Mouse (Mus musculus): Measurements from ENCODE around the gene Sae1. TPM values are rescaled to one million over a fixed set of nuclear protein-coding genes. Genes with fewer than 3 reads are reported as not detected.
"Not testable (repeated sequence)": the region's sequence is repeated elsewhere in the genome, so short reads cannot be mapped to it uniquely, and the experiment has no call there.

Gene Sae1
- polyA plus RNA-seq, 1 experiment from 2014 or later: 243 TPM

DNA sequence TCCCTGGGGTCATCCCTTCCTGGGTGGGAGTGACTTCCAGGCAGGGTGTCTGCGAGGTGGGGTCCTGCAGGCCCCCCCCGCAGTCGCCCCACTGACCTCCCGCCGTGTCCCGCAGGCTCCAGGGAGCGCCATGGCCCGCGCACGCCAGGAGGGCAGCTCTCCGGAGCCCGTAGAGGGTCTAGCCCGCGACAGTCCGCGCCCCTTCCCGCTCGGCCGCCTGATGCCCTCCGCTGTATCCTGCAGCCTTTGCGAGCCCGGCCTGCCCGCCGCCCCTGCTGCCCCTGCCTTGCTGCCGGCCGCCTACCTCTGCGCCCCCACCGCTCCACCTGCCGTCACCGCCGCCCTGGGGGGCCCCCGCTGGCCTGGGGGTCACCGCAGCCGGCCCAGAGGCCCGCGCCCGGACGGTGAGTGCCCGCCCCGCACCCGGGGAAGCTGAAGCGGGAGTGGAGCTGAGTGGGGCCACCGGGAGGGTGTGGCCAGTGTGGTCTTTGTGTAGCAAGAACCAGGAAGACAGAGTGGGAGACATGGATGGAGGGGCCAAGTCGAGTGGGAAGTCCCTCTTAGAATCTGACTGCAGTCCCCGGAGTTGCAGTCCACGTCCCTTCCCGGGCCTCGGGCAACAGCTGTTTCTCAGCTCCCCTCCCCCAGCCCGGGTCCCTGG is 75.5 kb downstream of the Sae1 start:
- Histone ChIP-seq H3K9ac (peak overlapping the region; percentile 80), H3K27ac (peak overlapping the region; percentile 96), H3K27me3 (replicated peaks) (no peaks in the 10 kb centered on the region), H3K36me3 (replicated peaks) (no peaks in the 10 kb centered on the region), H3K4me3 (peak overlapping the region; percentile 76), H3K4me1 (peaks cover 57% of the 10 kb centered on the region), H3K9me3 (no peaks in the 10 kb centered on the region), H3K4me2 (peak overlapping the region; percentile 99)
- under 1% methylated on average over 45 of the region's 49 CpGs for WGBS
- no peak for ATAC-seq (replicated peaks)

DNA sequence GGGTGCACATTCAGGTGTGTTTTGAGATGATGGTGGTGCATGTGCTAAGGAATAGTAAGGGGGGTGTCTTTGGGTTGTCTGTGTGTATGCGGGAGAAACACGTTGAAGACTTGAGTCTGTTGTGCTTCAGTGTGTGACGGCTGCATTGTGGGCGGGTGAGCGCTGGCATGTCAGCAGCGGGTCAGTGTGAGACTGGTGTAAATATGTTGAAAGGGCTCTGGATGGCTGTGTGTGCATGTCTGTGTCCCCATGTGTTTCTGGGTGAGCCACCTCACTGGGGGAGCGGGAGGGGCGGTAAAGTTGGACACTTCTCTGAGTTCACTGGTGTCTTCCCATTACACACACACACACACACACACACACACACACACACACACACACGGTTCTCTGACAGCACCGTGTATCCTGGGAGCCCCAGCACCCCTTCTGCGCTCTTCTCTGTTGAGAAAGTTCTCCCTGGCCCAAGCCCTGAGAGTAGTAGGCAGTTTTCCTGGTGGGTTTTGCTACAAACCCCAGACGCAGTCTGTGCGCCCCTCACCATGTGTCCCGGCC is 76.1 kb downstream of the Sae1 start:
- H3K27ac ChIP-seq: peak overlapping the region; percentile 96
- no peaks in the 10 kb centered on the region for H3K36me3 ChIP-seq (replicated peaks)
- peak overlapping the region; percentile 80 for H3K9ac ChIP-seq
- peak overlapping the region; percentile 76 for H3K4me3 ChIP-seq
- ATAC-seq (replicated peaks): 0 out of 2 replicates have a peak, but pooled peaks have one; percentile 0
- under 1% methylated on average over 14 of the region's 14 CpGs for WGBS
- peak overlapping the region; percentile 99 for H3K4me2 ChIP-seq
- H3K4me1 ChIP-seq: peaks cover 57% of the 10 kb centered on the region
- H3K27me3 ChIP-seq (replicated peaks): no peaks in the 10 kb centered on the region
- no peaks in the 10 kb centered on the region for H3K9me3 ChIP-seq

DNA sequence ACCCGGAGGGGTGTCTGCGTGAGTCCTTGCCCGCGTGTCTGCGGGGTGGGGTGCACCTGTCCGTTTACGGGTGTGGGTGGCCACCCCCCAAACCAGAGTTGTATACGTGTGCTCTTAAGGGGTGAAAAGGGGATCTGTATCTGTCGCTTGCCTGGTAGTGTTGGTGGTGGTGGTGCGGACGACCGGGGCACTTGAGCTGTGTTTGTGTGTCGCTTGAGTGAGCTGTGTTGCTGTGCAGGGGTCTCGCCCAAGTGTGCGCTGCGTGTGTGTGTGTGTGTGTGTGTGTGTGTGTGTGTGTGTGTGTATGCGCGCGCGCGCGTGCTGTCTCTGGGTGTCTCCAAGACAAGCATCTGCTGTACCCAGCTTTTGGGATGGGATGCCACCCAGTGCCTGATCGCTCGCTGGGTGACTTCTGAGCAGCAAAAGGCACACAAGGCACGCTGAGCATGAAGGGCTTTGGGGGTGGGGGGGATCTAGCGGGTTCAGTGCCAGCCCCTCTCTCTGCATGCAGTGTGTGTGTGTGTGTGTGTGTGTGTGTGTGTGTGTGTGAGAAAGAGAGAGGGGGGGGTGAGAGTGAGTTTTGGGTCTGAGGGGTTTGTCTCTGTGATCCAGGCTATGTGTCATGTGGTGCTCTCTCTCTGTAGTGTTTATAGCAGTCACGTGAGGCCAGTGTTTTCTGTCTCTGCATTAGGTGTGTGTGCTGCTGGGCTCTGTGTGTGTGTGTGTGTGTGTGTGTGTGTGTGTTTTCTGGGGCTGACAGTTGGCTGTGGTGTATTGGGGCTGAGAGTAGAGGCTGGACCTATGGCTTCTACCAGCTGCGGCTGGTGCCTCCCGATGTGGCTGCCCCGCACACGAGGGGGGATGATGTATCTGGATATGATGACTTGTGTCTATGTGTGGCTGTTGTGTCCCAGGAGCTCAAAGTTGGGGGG is 76.8 kb downstream of the Sae1 start:
- Histone ChIP-seq H3K36me3 (replicated peaks) (no peaks in the 10 kb centered on the region), H3K9me3 (no peaks in the 10 kb centered on the region), H3K9ac (peak overlapping the region; percentile 80), H3K27me3 (replicated peaks) (no peaks in the 10 kb centered on the region), H3K27ac (peak overlapping the region; percentile 96), H3K4me2 (peak overlapping the region; percentile 99), H3K4me3 (peak overlapping the region; percentile 76), H3K4me1 (peaks cover 57% of the 10 kb centered on the region)
- WGBS: 1% methylated on average over 31 of the region's 31 CpGs
- peak; percentile 6 for ATAC-seq (replicated peaks)

DNA sequence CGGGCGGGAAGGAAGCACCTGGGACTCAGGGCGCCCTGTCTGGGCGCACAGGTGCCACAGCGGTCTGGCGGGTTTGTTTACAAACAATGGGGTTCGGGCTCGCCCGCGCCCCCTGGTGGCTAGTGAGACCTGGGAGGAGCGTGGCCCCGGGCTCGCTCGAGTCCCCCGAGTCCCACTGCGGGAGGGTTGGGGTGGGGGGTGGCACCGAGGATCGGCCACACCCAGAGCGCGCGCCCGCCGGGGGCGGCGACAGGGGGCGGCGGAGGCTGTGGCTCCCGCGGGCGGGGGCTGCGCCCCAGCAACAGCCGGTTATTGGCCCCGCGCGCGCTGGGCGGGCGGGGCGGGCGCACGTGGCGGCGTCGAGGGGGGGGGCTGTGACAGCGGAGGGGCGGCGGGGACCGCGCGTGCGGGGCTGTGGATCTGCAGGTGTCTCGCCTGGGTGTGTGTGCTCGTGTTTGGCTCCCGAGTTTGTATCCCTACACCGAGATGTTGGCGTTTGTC is 77.5 kb downstream of the Sae1 start:
- peak overlapping the region; percentile 80 for H3K9ac ChIP-seq
- H3K4me1 ChIP-seq: peaks cover 57% of the 10 kb centered on the region
- no peaks in the 10 kb centered on the region for H3K36me3 ChIP-seq (replicated peaks)
- under 1% methylated on average over 36 of the region's 56 CpGs for WGBS
- H3K27me3 ChIP-seq (replicated peaks): no peaks in the 10 kb centered on the region
- peak overlapping the region; percentile 76 for H3K4me3 ChIP-seq
- H3K4me2 ChIP-seq: peak overlapping the region; percentile 99
- ATAC-seq (replicated peaks): peak; percentile 6; the same call in 1 of the 2 replicates
- no peaks in the 10 kb centered on the region for H3K9me3 ChIP-seq
- H3K27ac ChIP-seq: peak overlapping the region; percentile 96

DNA sequence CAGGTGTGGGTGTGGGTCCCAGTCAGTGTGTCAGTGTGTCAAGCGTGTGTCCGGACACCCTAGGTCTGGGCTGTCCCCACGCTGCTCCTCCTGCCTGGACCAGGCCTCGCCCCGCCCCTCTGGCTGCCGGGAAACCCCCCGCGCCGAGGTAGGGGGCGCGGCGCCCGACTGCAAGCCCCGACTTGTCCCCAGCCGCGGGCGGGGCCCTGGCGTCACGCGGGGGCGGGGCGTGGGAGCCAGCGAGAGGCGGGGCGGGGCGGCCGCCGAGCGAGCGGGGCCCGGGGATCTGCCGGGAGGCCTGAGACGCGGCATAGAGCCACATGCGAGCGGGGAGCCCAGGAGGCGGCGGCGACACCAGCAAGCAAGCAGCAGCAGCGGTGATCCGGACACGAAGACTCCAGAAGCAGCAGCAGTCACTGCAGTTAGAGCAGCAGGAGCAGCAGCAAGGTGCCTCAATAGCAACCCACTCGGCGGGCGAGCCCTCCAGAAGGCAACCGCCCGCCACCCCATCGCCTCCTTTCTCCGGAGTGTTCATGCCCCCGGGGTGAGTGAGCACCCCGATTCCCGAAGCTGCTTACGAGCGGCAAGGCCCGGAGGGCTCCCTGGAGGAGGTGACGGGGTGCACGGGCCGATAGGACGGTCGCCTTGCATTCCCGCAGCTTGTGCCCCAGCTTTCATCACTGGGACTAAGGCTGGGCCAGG is 78.1 kb downstream of the Sae1 start:
- peak; percentile 15 for ATAC-seq (replicated peaks)
- Histone ChIP-seq H3K4me2 (peak overlapping the region; percentile 99), H3K27ac (peak overlapping the region; percentile 96), H3K9ac (peak overlapping the region; percentile 80), H3K27me3 (replicated peaks) (no peaks in the 10 kb centered on the region), H3K4me3 (peak overlapping the region; percentile 76), H3K9me3 (no peaks in the 10 kb centered on the region), H3K4me1 (peaks cover 56% of the 10 kb centered on the region), H3K36me3 (replicated peaks) (no peaks in the 10 kb centered on the region)
- WGBS: under 1% methylated on average over 54 of the region's 61 CpGs

DNA sequence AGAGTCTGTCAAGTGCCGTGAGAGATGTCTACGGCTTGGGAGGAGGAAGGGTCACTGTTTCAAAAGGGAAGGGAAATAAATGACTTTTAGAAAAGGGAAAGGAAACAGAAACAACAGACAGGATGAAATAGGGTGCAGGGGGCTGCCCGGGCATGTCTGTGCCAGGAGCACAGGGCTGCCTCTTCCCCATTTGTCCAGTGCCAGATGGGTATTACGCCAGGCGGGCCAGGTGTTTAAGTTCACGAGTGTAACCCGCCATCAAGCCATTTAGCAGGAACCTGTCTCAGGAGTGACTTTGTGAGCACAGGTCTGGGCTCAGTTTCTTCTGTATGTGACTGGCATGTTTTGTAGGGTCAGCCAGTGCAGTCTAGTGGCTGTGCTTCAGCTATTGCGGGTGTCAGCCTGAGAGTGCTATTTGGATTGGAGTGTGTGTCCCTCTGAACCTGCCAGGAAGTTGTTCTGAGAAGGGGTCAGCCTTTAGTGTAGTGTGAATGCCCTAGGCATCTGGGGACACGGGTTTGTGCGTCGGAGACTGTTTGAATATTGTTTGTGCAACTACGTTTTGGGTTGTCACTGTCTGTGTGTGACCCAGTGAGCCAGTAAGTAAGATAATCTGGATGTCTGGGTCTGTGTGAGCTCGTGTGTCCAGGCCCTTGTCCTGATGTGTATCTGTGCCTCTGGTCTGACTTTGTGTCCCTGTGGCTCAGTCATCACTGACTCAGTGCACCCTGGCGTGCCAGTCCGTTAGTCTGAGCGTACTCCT is 78.9 kb downstream of the Sae1 start:
- H3K36me3 ChIP-seq (replicated peaks): no peaks in the 10 kb centered on the region
- no peaks in the 10 kb centered on the region for H3K27me3 ChIP-seq (replicated peaks)
- H3K4me1 ChIP-seq: peaks cover 50% of the 10 kb centered on the region
- no peak; the same call in 1 of the 2 replicates for ATAC-seq (replicated peaks)
- no peaks in the 10 kb centered on the region for H3K9me3 ChIP-seq
- WGBS: 46% methylated on average over 16 of the region's 16 CpGs
- peak overlapping the region; percentile 80 for H3K9ac ChIP-seq
- H3K4me3 ChIP-seq: peak overlapping the region; percentile 76
- peak overlapping the region; percentile 96; the same call in 1 of the 2 replicates for H3K27ac ChIP-seq
- H3K4me2 ChIP-seq: peak overlapping the region; percentile 99

DNA sequence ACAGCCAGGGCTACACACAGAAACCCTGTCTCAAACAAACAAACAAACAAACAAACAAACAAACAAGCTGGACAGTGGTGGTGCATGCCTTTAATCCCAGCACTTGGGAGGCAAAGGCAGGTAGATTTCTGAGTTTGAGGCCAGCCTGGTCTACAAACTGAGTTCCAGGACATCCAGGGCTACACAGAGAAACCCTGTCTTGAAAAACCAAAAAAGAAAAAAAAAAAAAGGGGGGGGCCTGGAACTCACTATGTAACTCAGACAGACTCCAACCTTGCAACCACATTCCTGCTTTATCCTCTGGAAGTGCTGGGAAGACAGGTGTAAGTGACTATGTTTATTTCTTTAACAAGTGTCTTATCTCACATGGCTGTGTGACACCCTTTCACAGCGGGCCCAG is 79.5 kb downstream of the Sae1 start, which contains the start of gene Bbc3:
Bbc3 (plus strand) TSS at position 301 of the 400 bp plus-strand sequence.
- not testable (repeated sequence) for H3K36me3 ChIP-seq (replicated peaks); H3K27me3 ChIP-seq (replicated peaks); ATAC-seq (replicated peaks); H3K9me3 ChIP-seq
- 65% methylated on average over 1 of the region's 1 CpGs for WGBS
- Histone ChIP-seq H3K4me2 (peak within 1 kb of the TSS; percentile 99), H3K9ac (peak within 1 kb of the TSS; percentile 80), H3K4me3 (peak within 1 kb of the TSS; percentile 76), H3K27ac (peak within 1 kb of the TSS; percentile 96), H3K4me1 (peaks cover 44% of the 10 kb centered on the region)

DNA sequence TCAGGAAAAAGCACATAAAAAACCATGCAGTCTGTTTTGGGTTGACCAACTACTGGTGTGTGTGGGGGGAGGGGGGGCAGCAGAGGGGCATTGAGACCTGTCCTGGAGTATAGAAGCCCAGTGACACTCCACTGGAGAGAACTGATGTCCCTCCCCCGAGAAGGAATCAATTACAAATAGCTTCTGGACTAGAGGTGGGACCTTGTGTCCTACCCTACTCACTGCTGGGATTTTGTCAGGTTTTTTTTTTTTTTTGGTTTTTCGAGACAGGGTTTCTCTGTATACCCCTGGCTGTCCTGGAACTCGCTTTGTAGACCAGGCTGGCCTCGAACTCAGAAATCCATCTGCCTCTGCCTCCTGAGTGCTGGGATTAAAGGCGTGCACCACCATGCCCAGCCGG is 80.5 kb downstream of the Sae1 start:
- H3K9ac ChIP-seq; H3K4me2 ChIP-seq; H3K4me3 ChIP-seq; ATAC-seq (replicated peaks); H3K27ac ChIP-seq; H3K9me3 ChIP-seq; H3K27me3 ChIP-seq (replicated peaks); H3K36me3 ChIP-seq (replicated peaks): not testable (repeated sequence)
- peaks cover 34% of the 10 kb centered on the region for H3K4me1 ChIP-seq
- WGBS: 84% methylated on average over 6 of the region's 6 CpGs

DNA sequence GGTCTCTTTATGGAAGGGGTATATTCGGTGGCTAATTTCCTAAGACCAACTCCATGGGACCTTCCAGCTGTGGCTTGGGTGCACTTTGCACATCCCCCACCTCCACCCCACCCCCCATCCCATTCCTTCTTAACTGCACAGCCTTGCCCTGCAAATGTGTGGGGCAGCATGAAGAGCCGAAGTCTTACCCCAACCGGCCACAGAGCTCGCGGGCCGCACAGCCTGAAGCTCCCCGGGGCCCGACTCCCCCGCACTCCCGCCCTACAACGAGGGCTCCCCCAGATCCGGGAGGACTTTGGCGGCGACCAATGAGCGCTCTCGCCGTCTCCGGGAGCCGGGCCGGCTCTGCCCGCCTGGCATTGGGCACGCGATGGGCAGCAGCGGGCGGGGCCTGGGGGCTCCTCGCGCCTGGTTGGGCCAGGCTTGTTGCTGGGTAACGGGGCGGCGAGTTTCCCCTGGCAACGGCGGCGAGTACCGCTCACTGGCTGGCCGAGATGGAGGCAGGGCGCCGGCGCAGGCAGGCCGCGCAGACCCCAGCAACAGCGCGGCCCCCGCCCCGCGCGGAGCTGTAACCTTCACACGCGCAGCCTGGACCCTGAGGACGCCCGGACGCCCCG is 88.1 kb downstream of the Sae1 start:
- Histone ChIP-seq H3K4me3 (peak overlapping the region; percentile 49), H3K9me3 (no peaks in the 10 kb centered on the region), H3K9ac (peak overlapping the region; percentile 50), H3K4me1 (peaks cover 40% of the 10 kb centered on the region), H3K4me2 (peak overlapping the region; percentile 81), H3K27me3 (replicated peaks) (no peaks in the 10 kb centered on the region), H3K27ac (peak overlapping the region; percentile 83), H3K36me3 (replicated peaks) (no peaks in the 10 kb centered on the region)
- under 1% methylated on average over 52 of the region's 52 CpGs for WGBS
- peak; percentile 94 for ATAC-seq (replicated peaks)

DNA sequence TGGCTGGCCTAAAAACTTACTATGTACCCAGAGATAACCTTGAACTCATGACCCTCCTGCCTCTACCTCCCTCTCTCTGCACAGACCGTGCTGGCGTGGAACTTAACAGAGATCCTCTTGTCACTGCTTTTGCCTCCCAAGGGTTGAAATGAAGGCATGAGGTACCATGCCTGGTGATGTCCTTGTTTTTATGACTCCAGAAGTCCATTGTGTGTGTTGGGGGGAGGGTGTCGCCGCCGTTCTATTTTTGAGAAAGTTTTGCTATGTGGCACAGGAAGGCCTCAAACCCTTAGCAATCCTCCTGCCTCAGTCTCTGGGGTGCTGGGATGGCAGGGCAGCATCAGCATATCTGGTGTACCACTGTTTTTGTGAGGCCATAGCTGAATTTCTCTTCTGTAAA is 88.7 kb downstream of the Sae1 start:
- Histone ChIP-seq H3K4me3 (peak overlapping the region; percentile 49), H3K27me3 (replicated peaks) (no peaks in the 10 kb centered on the region), H3K4me2 (peak overlapping the region; percentile 81), H3K9me3 (no peaks in the 10 kb centered on the region), H3K27ac (peak overlapping the region; percentile 83; the same call in 1 of the 2 replicates), H3K36me3 (replicated peaks) (no peaks in the 10 kb centered on the region), H3K4me1 (peaks cover 40% of the 10 kb centered on the region), H3K9ac (no peak overlapping the region)
- ATAC-seq (replicated peaks): no peak
- 77% methylated on average over 5 of the region's 5 CpGs for WGBS

DNA sequence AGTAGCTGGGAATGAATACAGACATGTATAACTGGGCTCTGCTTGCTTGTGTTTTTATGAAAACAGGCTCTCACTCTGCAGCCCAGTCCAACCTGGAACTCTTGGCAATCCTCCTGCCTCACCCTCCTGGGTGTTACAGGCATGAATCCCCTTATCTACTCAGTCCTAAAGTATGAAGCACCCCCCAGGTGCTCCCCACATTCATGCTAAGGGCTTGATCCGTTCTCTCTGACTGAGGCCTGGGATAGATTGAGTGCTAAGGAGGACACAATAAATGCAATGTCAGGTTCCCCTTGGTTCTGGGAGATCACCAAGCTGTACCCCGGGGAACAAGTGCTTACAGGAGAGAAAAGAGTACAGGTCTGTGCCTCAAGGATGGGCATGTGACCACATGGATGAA is 90.0 kb downstream of the Sae1 start:
- Histone ChIP-seq H3K4me1 (peaks cover 40% of the 10 kb centered on the region), H3K9me3 (no peaks in the 10 kb centered on the region), H3K4me2 (no peak overlapping the region), H3K36me3 (replicated peaks) (no peaks in the 10 kb centered on the region), H3K9ac (no peak overlapping the region), H3K4me3 (no peak overlapping the region), H3K27me3 (replicated peaks) (no peaks in the 10 kb centered on the region), H3K27ac (0 out of 2 replicates have a peak overlapping the region, but pooled peaks have one; percentile 42)
- WGBS: 53% methylated on average over 2 of the region's 2 CpGs
- no peak for ATAC-seq (replicated peaks)

Data from midbrain, embryonic 15.5 days (tissue).